Mouse (Mus musculus): ENCODE data around the gene Mettl17. TPM values are rescaled to one million over a fixed set of nuclear protein-coding genes. Genes with fewer than 3 reads are reported as not detected.

Gene Mettl17
- polyA plus RNA-seq, 1 experiment from 2014 or later, result 87.6 TPM

DNA sequence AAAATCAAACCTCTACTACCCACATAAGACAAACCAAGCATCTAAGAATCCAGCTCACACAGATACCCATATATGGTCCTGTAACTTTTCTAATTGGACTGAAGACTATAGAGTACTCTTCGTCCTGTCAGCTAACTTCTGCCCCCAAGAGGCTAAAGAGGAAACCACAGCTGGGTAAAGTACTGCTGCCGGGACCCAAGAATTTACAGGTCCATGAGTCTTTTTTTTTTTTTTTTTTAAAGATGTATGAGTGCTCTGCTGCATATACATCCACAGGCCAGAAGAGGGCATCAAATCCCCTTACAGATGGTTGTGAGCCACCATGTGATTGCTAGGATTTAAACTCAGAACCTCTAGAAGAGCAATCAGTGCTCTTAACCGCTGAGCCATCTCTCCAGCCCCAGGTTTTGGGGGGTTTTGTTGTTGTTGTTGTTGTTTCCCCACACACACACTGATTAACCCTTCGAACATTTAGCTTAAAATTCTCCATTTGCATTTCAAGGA lies 1.1 kb upstream of the Mettl17 start:
- Histone ChIP-seq H3K36me3 (peaks cover 20% of the 10 kb centered on the region), H3K4me1 (replicated peaks) (peaks cover 20% of the 10 kb centered on the region), H3K4me2 (replicated peaks) (peak overlapping the region; percentile 88), H3K4me3 (replicated peaks) (peak overlapping the region; percentile 81), H3K27ac (peak overlapping the region; percentile 89), H3K9me3 (no peaks in the 10 kb centered on the region), H3K27me3 (no peaks in the 10 kb centered on the region), H3K9ac (replicated peaks) (peak overlapping the region; percentile 60)
- ATAC-seq, result peak; percentile 35
- 1% methylated on average over 4 of the region's 4 CpGs for WGBS

DNA sequence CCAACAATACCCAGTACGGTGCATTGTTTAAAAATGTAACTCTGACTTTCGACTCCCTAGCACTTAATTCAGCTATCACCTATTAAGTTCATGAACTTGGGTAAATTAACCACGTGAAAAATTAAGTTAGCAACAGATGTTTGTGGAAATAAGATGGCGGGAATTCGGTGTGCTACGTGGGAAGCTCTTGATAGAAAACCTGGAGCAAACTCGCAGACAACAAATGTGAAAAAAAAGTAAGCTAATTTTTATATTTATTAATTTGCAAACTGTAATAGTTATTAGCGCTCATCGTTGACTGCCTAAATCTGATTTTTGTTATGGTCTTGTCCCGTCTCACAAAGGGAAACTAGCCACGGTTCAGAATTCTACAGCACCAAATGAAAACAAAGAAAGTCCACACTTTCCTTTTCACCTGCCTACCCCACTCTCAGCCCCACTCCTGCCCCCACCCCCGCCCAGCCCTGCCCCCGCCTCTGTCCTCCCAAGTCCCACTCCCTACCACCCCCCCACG lies 554 bp upstream of the Mettl17 start:
- WGBS, result 1% methylated on average over 14 of the region's 14 CpGs
- H3K4me3 ChIP-seq (replicated peaks), result peak overlapping the region; percentile 81
- H3K9ac ChIP-seq (replicated peaks), result peak overlapping the region; percentile 60
- H3K36me3 ChIP-seq, result peaks cover 25% of the 10 kb centered on the region
- peak overlapping the region; percentile 89 for H3K27ac ChIP-seq
- no peaks in the 10 kb centered on the region for H3K27me3 ChIP-seq
- H3K4me2 ChIP-seq (replicated peaks), result peak overlapping the region; percentile 88
- peak; percentile 0 for ATAC-seq
- H3K4me1 ChIP-seq (replicated peaks), result peaks cover 20% of the 10 kb centered on the region
- no peaks in the 10 kb centered on the region for H3K9me3 ChIP-seq

DNA sequence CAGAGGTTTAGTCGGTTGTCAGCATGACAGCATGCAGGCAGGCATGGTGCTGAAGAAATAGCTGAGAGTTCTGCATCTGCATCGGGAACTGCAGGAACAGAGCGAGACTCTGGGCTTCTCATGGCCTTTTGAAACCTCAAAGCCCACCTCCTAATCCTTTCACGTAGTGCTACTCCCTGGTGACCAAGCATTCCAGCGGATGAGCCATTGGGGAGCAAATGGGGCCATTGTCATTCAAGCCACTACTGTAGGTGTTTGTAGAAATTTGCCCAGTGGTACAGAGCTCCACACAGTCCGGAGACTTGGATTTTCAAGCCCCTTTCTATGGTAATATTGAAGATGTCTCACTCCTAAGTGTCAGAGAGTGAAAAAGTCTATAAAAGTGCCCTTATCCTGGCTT lies 1.4 kb downstream of the Mettl17 start:
- Histone ChIP-seq H3K27me3 (no peaks in the 10 kb centered on the region), H3K9ac (replicated peaks) (peak overlapping the region; percentile 88), H3K4me2 (replicated peaks) (peak overlapping the region; percentile 88), H3K36me3 (peaks cover 44% of the 10 kb centered on the region), H3K4me1 (replicated peaks) (peaks cover 20% of the 10 kb centered on the region), H3K27ac (no peak overlapping the region), H3K4me3 (replicated peaks) (peak overlapping the region; percentile 81), H3K9me3 (no peaks in the 10 kb centered on the region)
- ATAC-seq, result no peak
- WGBS, result 38% methylated on average over 6 of the region's 6 CpGs

DNA sequence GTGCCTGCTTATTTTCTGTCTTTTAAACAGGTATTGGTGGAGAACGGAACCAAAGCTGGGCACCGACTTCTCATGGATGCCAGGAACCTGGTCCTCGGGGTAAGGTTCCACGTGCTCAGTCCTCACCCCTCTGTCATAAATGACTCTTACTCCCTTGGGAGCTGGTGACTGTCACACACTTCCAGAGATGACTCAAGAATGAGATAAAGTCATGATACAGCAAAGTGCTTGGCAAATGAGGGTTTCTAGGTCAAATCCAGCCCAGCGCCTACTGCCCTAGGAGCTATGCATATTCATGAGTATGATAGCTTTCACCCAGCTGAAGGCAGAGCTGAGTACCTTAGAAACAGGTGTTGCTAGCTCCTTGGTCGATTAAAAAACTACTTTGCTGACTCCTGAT lies 5.2 kb downstream of the Mettl17 start:
- no peak overlapping the region for H3K4me3 ChIP-seq (replicated peaks)
- H3K27me3 ChIP-seq, result no peaks in the 10 kb centered on the region
- H3K4me1 ChIP-seq (replicated peaks), result peaks cover 17% of the 10 kb centered on the region
- H3K27ac ChIP-seq, result no peak overlapping the region
- H3K9ac ChIP-seq (replicated peaks), result no peak overlapping the region
- no peak for ATAC-seq
- 91% methylated on average over 6 of the region's 6 CpGs for WGBS
- no peak overlapping the region for H3K4me2 ChIP-seq (replicated peaks)
- H3K9me3 ChIP-seq, result no peaks in the 10 kb centered on the region
- H3K36me3 ChIP-seq, result peaks cover 74% of the 10 kb centered on the region

DNA sequence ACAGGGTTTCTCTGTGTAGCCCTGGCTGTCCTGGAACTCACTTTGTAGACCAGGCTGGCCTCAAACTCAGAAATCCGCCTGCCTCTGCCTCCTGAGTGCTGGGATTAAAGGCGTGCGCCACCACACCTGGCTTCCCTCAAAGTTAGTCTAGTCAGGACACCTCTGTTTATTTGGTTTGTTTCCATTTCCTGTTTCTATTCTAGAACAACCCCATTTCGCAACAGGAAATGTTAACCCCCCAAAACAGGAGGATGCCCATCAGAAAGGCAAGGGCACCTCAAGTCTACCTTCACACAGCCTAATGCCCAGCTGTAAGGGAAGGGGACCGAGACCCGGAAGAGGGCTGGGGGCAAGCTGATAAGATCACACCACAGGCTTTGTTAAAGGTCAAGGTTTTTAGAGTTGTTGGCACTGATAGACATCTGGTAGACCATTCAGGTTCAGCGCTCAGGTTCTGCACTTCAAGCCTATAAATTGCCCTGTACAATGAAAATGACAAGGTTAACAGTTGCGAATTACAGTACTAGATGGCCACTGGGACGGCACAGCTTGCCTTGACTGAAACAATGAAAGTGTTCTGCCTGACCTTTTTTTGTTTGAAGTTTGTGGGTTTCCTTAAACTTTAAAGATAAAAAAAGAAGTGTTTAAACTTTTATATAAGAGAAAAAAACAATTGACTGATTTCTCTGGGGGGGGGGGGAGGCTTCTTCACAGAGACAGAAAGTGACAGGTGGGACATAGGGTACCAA lies 7.7 kb downstream of the Mettl17 start, which contains the start of gene Slc39a2:
Gene Slc39a2 (plus strand): TSS at position 699 of the 749 bp plus-strand sequence.
- Histone ChIP-seq H3K9me3 (no peaks in the 10 kb centered on the region), H3K27ac (no peak within 1 kb of the TSS), H3K4me3 (replicated peaks) (no peak within 1 kb of the TSS), H3K4me1 (replicated peaks) (no peaks in the 10 kb centered on the region), H3K36me3 (peaks cover 79% of the 10 kb centered on the region), H3K9ac (replicated peaks) (no peak within 1 kb of the TSS), H3K4me2 (replicated peaks) (no peak within 1 kb of the TSS), H3K27me3 (no peaks in the 10 kb centered on the region)
- WGBS, result 96% methylated on average over 9 of the region's 9 CpGs
- ATAC-seq, result no peak

DNA sequence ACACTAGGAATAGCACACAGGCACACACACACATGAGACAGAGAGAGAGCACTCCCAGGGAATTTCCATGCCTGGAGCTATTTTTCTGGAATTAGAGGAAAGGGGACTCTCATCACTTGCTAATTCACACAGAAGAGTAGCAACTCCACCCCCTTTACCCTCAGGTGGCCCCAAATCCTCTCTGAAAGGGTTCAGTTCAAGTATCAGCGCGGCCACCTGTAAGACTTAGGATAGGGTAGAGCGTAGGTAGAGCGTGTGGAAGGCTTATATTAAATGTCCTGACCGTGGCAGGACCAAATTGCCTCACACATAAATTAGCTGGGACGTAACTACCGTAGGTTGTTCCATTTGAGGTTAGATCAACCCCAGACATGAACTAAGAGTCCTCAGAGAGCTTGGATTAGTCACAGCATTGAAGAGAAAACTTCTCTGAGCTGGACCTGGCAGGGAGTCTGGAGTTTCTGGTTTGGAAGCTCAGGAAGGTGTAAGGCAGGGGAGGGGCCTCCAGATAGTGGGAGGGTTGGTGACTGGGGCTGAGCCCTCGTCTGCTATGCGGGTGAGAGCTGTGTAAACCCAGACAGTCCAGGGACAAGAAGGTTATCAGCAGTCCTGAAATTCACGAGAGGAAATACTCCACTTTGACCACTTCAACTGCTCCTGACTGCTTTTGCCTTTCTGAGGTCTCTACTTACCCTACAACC lies 8.6 kb downstream of the Mettl17 start:
- H3K4me1 ChIP-seq (replicated peaks), result no peaks in the 10 kb centered on the region
- H3K27me3 ChIP-seq, result no peaks in the 10 kb centered on the region
- H3K4me2 ChIP-seq (replicated peaks), result no peak overlapping the region
- no peak overlapping the region for H3K9ac ChIP-seq (replicated peaks)
- WGBS, result 33% methylated on average over 10 of the region's 10 CpGs
- H3K36me3 ChIP-seq, result peaks cover 70% of the 10 kb centered on the region
- no peaks in the 10 kb centered on the region for H3K9me3 ChIP-seq
- 0 out of 2 replicates have a peak, but pooled peaks have one; percentile 32 for ATAC-seq
- no peak overlapping the region for H3K4me3 ChIP-seq (replicated peaks)
- H3K27ac ChIP-seq, result no peak overlapping the region

DNA sequence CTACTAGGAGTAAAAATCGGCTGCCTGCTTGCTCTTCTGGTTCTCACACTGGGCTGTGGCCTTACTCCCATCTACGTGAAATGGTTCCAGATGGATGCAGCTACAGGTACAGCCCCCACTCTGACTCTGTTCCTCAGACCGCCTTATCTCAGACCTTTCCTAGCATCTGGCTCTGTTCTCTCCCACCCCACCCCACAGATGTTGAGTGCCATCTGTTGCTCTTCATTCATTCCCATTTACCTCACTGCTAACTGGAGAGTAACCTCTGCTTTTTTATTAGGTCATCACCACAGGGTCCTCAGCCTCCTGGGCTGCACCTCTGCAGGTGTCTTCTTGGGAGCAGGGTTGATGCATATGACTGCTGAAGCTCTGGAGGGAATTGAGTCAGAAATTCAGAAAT lies 9.2 kb downstream of the Mettl17 start:
- Histone ChIP-seq H3K9me3 (no peaks in the 10 kb centered on the region), H3K4me2 (replicated peaks) (no peak overlapping the region), H3K9ac (replicated peaks) (no peak overlapping the region), H3K4me1 (replicated peaks) (no peaks in the 10 kb centered on the region), H3K4me3 (replicated peaks) (no peak overlapping the region), H3K27me3 (no peaks in the 10 kb centered on the region), H3K36me3 (peaks cover 65% of the 10 kb centered on the region), H3K27ac (no peak overlapping the region)
- ATAC-seq, result no peak
- 61% methylated on average over 3 of the region's 3 CpGs for WGBS

DNA sequence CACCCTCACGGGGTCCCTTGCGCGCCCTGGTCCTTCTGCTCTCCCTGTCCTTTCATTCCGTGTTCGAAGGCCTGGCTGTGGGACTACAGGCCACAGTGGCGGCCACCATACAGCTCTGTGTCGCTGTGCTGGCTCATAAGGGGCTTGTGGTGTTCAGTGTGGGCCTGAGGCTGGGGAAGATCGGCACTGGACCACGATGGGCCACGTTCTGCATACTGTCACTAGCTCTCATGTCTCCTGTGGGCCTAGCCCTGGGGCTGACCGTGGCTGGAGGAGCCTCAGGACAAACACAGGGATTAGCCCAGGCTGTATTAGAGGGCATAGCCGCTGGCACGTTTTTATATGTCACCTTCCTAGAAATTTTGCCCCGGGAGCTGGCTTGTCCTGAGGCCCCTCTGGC lies 10.4 kb downstream of the Mettl17 start:
- Histone ChIP-seq H3K36me3 (peaks cover 52% of the 10 kb centered on the region), H3K27ac (no peak overlapping the region), H3K9me3 (no peaks in the 10 kb centered on the region), H3K9ac (replicated peaks) (0 out of 2 replicates have a peak overlapping the region, but pooled peaks have one; percentile 16), H3K4me2 (replicated peaks) (no peak overlapping the region), H3K4me1 (replicated peaks) (no peaks in the 10 kb centered on the region), H3K4me3 (replicated peaks) (no peak overlapping the region), H3K27me3 (no peaks in the 10 kb centered on the region)
- ATAC-seq, result no peak
- 78% methylated on average over 14 of the region's 14 CpGs for WGBS

DNA sequence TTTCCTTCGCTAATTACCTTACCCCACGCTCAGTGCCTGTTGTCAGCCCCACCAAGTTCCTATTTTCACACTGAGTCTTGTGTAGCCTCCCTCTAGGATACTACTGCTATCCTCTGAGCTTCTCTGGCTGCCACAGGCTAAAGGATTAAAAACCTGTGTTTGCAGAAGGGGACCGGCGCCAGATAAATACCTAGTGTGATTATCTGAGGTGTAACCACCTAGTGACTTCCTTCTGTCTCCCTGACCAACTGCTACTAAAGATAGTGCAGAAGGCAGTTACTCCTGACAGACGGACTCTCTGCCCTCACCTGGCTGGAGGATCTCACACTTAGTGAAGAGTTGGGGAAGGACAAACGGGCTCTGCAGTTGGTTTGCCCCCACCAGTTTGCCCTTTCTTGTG lies 11.4 kb downstream of the Mettl17 start:
- no peak for ATAC-seq
- H3K9me3 ChIP-seq, result no peaks in the 10 kb centered on the region
- H3K36me3 ChIP-seq, result peaks cover 43% of the 10 kb centered on the region
- H3K4me1 ChIP-seq (replicated peaks), result no peaks in the 10 kb centered on the region
- H3K27ac ChIP-seq, result no peak overlapping the region
- H3K9ac ChIP-seq (replicated peaks), result no peak overlapping the region
- H3K4me3 ChIP-seq (replicated peaks), result no peak overlapping the region
- 86% methylated on average over 6 of the region's 6 CpGs for WGBS
- no peaks in the 10 kb centered on the region for H3K27me3 ChIP-seq
- no peak overlapping the region for H3K4me2 ChIP-seq (replicated peaks)

DNA sequence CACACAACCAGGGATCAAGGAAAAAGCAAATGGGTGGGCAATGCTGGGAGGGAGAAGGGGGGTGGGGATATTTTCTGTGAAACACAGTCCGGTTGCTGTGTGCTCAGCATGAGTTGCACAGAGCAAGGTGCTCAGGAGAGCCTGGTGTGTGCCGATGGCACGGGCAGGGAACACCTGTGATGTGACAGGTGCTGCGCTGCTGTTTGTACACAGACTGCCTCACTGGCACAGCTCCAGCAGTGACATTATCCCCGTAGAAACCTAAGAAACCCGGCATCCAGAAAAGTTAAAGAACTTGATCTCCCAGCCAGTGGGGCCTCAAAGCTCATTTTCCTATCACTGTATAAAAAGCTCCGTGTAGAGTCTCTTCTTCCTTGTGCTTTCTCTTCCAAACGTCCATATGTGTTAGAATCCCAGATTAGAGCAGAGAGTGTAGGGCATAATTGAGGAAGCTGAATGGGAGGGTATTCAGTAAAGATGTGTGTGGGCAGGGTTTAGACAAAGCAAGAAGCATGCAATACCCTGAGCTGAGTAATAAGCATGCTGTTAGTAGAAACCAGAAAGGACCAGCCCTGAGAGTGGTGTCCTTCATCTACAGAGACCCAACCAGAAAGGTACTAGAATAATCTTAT lies 12.0 kb downstream of the Mettl17 start:
- Histone ChIP-seq H3K9ac (replicated peaks) (no peak overlapping the region), H3K9me3 (no peaks in the 10 kb centered on the region), H3K27ac (no peak overlapping the region), H3K27me3 (no peaks in the 10 kb centered on the region), H3K4me3 (replicated peaks) (no peak overlapping the region), H3K4me1 (replicated peaks) (no peaks in the 10 kb centered on the region), H3K4me2 (replicated peaks) (no peak overlapping the region), H3K36me3 (peaks cover 37% of the 10 kb centered on the region)
- 81% methylated on average over 8 of the region's 8 CpGs for WGBS
- ATAC-seq, result no peak

DNA sequence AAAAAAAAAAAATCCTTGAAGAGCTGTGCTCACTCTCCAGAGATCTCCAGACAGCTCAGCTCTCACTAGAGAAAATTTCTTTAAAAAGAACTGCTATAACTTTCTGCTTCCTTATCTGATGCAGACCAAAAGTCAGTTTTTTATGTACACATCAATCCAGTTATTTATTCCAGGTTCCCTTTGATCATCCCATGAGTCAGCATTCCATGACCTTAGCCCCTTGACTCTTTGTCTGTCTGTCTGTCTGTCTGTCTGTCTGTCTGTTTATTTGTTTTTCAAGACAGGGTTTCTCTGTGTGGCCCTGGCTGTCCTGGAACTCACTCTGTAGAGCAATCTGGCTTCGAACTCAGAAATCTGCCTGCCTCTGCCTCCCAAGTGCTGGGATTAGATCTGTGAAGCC lies 14.7 kb downstream of the Mettl17 start:
- Histone ChIP-seq H3K36me3 (peaks cover 18% of the 10 kb centered on the region), H3K4me3 (replicated peaks) (no peak overlapping the region), H3K4me1 (replicated peaks) (no peaks in the 10 kb centered on the region), H3K27ac (no peak overlapping the region), H3K9me3 (no peaks in the 10 kb centered on the region), H3K9ac (replicated peaks) (no peak overlapping the region), H3K27me3 (no peaks in the 10 kb centered on the region), H3K4me2 (replicated peaks) (no peak overlapping the region)
- 93% methylated on average over 1 of the region's 1 CpGs for WGBS
- no peak for ATAC-seq

Measured in midbrain, embryonic 13.5 days (tissue).